Mouse (Mus musculus) heart, adult 2 months (tissue): ENCODE data around the gene Sema7a.

ENCODE experiments used
- CTCF ChIP-seq: fragments of 200-600 bp; IDR thresholded peaks from 2 replicates; pipeline ENCODE4 v1.8.1; 2022; ENCODE audit warnings: antibody characterized with exemption, mild to moderate bottlenecking, moderate library complexity
- POLR2A ChIP-seq: fragments of 200-500 bp; IDR thresholded peaks from 2 replicates; pipeline ENCODE4 v1.6.1; 2011; ENCODE audit warnings: mild to moderate bottlenecking, low read depth, low read length, control low read depth; ENCODE audit not compliant: insufficient read depth

DNA sequence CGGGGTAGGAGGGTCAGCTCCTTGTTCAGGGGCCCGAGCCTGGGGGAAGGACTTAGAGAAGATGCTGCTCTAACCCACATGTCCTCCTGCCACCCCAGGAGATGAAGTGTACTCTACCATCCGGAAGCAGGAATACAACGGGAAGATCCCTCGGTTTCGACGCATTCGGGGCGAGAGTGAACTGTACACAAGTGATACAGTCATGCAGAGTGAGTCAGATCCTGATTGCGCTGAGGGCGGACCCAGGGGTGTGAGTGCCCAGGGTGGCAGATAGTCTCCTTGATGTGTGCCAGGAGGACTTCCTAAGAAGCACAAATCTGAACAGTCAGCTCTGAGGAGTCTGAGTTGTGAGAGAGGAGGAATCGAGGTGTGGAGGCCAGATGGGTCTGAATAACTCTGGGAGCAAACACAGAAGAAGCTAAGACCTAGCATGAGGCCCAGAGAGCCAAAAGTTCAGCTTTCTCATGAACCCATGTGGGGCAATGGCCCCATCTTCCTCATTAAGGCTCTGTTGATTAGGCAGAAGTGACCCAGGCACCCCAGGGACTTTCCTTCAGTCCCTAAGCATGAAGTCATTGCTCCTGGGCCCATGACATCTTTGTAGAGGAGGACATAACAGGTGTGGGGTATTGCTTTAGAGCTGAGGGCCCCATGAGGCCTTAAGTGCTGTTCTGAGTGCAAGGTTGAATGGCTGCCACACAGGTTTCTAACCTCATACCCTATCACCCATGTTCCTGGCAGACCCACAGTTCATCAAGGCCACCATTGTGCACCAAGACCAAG lies 15.2 kb downstream of the Sema7a start:
- TF ChIP-seq CTCF = no peak
- no peak for TF ChIP-seq POLR2A
